Mouse (Mus musculus) stomach, postnatal 0 days (tissue): ENCODE results near the gene Elac2. TPM values are rescaled to one million over a fixed set of nuclear protein-coding genes. Genes with fewer than 3 reads are reported as not detected.
A peak's percentile ranks its signal among the peaks of the same experiment; 100 is the strongest.

Source experiments
- ATAC-seq: fragments of 200-750 bp; cut with Nextera tagmentation; 2 replicates; pipeline ENCODE4 v1.8.0; 2017; ENCODE audit not compliant: low FRiP score, low TSS enrichment
- DNase-seq: peaks from one replicate; pipeline ENCODE4 v3.0.0-alpha.2; 2016; ENCODE audit warnings: low spot score
- H3K27ac ChIP-seq: fragments of 300-500 bp; sonication (generic); replicated peaks from 2 replicates; pipeline ENCODE4 v1.5.1; 2014; ENCODE audit warnings: mild to moderate bottlenecking, control low read depth
- H3K27me3 ChIP-seq: fragments of 300-500 bp; sonication (generic); 2 replicates; pipeline ENCODE4 v1.6.1; 2014; ENCODE audit warnings: low read length; ENCODE audit not compliant: control insufficient read depth, insufficient read depth
- H3K36me3 ChIP-seq: fragments of 300-500 bp; sonication (generic); 2 replicates; pipeline ENCODE4 v1.6.1; 2014; ENCODE audit warnings: low read length, mixed read lengths; ENCODE audit not compliant: control insufficient read depth, insufficient read depth
- H3K4me1 ChIP-seq: fragments of 300-500 bp; sonication (generic); replicated peaks from 2 replicates; pipeline ENCODE4 v1.6.1; 2014; ENCODE audit warnings: antibody characterized with exemption; ENCODE audit not compliant: control insufficient read depth, insufficient read depth
- H3K4me2 ChIP-seq: fragments of 300-500 bp; sonication (generic); replicated peaks from 2 replicates; pipeline ENCODE4 v1.6.1; 2014; ENCODE audit warnings: low read depth, mild to moderate bottlenecking, control low read depth, moderate library complexity
- H3K4me3 ChIP-seq: fragments of 300-500 bp; sonication (generic); 2 replicates; pipeline ENCODE4 v1.5.1; 2014; ENCODE audit warnings: low read depth, low read length, control low read depth
- H3K9ac ChIP-seq: fragments of 300-500 bp; sonication (generic); 2 replicates; pipeline ENCODE4 v1.6.1; 2014; ENCODE audit warnings: mild to moderate bottlenecking, low read length, control low read depth, mixed read lengths
- H3K9me3 ChIP-seq: fragments of 300-500 bp; sonication (generic); 2 replicates; pipeline ENCODE4 v1.6.1; 2016; ENCODE audit warnings: low read length; ENCODE audit not compliant: control insufficient read depth
- CTCF ChIP-seq: IDR thresholded peaks from 2 replicates; pipeline ENCODE4 v1.5.1; 2016; ENCODE audit warnings: antibody characterized with exemption, low read depth, mild to moderate bottlenecking, moderate library complexity
- EP300 ChIP-seq: optimal IDR thresholded peaks from 2 replicates; pipeline ENCODE3; 2016; ENCODE audit warnings: antibody characterized with exemption
- WGBS: fragments of 180-500 bp; shearing (Covaris S2); extraction: QIAGEN DNeasy Blood & Tissue Kit; methylation state at CpG from one replicate; pipeline ENCODE4 v1.1.7; 2014; 5-methylcytosine and 5-hydroxymethylcytosine counted together
- polyA plus RNA-seq: library from polyadenylated mRNA; unstranded; fragments of >200 nt; fragmentation: Nextera tagmentation; extraction: Ambion mirVana; gene quantifications from 2 replicates; pipeline ENCODE4 v1.2.1, GENCODE M21; 2015

The Elac2 gene
- polyA plus RNA-seq, 1 experiment from 2014 or later = 14.0 TPM

GRCm38 (mm10) chr11:65028049-65028448 is 49.2 kb downstream of the Elac2 start:
- Histone ChIP-seq H3K4me1 (no peaks in the 10 kb centered on the region), H3K27ac (no peak overlapping the region), H3K9ac (no peak overlapping the region), H3K27me3 (no peaks in the 10 kb centered on the region), H3K36me3 (no peaks in the 10 kb centered on the region), H3K4me3 (no peak overlapping the region), H3K9me3 (no peaks in the 10 kb centered on the region), H3K4me2 (no peak overlapping the region)
- no peak for ATAC-seq
- no peak for DNase-seq
- WGBS = 71% methylated on average over 5 of the region's 5 CpGs
- TF ChIP-seq CTCF (no peak), EP300 (no peak)

DNA sequence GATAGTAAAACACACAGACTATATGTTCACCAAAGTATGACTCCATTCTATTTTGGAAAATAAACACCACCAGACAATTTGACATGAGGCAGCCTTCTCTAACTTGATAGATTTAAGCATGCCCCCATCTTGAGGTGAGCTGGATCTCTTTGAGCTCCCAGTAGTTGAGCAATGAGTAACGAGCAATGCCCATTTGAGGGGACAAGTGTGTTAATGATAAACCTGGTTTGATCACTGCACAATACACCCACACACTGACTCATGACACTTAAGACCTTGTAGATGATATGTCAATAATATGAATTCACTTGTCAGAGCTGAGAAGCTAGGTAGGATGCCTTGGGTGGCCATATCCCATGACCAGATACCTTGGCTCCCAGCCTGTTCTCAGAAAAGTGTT is 51.4 kb downstream of the Elac2 start:
- H3K4me1 ChIP-seq = no peaks in the 10 kb centered on the region
- no peak overlapping the region for H3K9ac ChIP-seq
- WGBS = 62% methylated on average over 1 of the region's 1 CpGs
- no peaks in the 10 kb centered on the region for H3K9me3 ChIP-seq
- H3K4me3 ChIP-seq = no peak overlapping the region
- no peaks in the 10 kb centered on the region for H3K27me3 ChIP-seq
- TF ChIP-seq EP300 = no peak
- no peak for TF ChIP-seq CTCF
- no peak for DNase-seq
- H3K36me3 ChIP-seq = no peaks in the 10 kb centered on the region
- no peak overlapping the region for H3K4me2 ChIP-seq
- no peak overlapping the region for H3K27ac ChIP-seq
- no peak for ATAC-seq

- Histone ChIP-seq H3K9ac (no peak overlapping the region), H3K36me3 (no peaks in the 10 kb centered on the region), H3K4me1 (no peaks in the 10 kb centered on the region), H3K4me2 (no peak overlapping the region), H3K9me3 (no peaks in the 10 kb centered on the region), H3K27ac (no peak overlapping the region), H3K4me3 (no peak overlapping the region), H3K27me3 (no peaks in the 10 kb centered on the region)
- 82% methylated on average over 7 of the region's 7 CpGs for WGBS
- DNase-seq = peak; percentile 37
- TF ChIP-seq EP300 (no peak), CTCF (no peak)
- peak; percentile 82 for ATAC-seq
Observed at GRCm38 (mm10) chr11:65032221-65032620, 53.4 kb downstream of the Elac2 start.

DNA sequence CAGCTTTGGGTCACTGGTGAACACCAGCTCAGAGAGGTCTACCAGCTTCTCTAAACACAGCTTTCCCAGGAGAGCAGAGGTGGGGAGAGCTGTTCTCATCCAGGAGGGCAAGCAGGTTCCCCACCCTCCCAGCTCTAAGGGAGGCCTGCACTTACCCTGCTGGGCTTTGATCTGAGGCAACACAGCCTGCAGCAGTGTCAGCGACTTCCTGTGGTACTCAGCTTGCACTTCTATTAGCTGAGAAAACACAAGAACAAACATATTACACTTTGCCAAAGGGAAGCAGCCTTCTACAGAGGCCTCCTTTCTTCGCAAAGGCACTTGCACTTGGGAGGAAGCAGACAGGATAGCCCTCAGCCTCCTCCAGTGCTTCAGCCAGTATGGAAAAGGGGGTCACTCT is 60.2 kb downstream of the Elac2 start:
- DNase-seq (no peak), ATAC-seq (0 out of 2 replicates have a peak, but pooled peaks have one; percentile 27)
- Histone ChIP-seq H3K4me3 (no peak overlapping the region), H3K9me3 (no peaks in the 10 kb centered on the region), H3K27me3 (no peaks in the 10 kb centered on the region), H3K4me2 (no peak overlapping the region), H3K27ac (no peak overlapping the region), H3K4me1 (no peaks in the 10 kb centered on the region), H3K36me3 (no peaks in the 10 kb centered on the region), H3K9ac (no peak overlapping the region)
- TF ChIP-seq EP300 (no peak), CTCF (no peak)
- WGBS = 42% methylated on average over 2 of the region's 2 CpGs

DNA sequence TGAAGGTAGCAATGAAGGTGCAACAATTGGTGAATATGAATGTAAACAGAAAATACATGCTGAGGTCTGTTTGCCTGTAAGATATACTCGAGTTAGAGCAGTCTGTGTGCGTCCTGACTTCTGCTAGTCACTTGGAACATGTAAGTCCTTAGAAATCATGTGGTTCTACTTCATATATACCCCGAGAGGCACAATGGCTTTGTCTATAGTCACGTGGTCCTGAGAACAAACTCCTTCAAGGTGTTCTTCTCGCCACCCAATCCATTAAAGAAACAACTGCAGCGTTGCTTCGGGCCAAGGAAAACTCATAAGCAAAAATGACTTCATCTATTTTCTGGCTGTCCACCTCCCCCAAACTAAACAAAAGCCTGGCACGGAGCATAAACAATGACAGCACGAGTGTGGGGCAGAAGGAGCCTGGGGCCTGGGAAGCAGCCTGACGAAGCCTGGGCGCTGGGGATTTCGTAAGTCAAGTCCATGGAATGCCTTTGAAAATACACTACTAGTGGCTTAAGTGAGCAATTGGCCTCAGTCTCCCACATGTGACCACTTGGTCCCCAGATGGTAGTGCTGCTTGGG is 60.8 kb downstream of the Elac2 start:
- Histone ChIP-seq H3K9me3 (no peaks in the 10 kb centered on the region), H3K4me1 (no peaks in the 10 kb centered on the region), H3K4me2 (no peak overlapping the region), H3K36me3 (no peaks in the 10 kb centered on the region), H3K27me3 (no peaks in the 10 kb centered on the region), H3K27ac (no peak overlapping the region), H3K4me3 (no peak overlapping the region), H3K9ac (no peak overlapping the region)
- TF ChIP-seq CTCF = no peak
- no peak for TF ChIP-seq EP300
- WGBS = 32% methylated on average over 12 of the region's 12 CpGs
- ATAC-seq = peak; percentile 87
- DNase-seq = peak; percentile 26

DNA sequence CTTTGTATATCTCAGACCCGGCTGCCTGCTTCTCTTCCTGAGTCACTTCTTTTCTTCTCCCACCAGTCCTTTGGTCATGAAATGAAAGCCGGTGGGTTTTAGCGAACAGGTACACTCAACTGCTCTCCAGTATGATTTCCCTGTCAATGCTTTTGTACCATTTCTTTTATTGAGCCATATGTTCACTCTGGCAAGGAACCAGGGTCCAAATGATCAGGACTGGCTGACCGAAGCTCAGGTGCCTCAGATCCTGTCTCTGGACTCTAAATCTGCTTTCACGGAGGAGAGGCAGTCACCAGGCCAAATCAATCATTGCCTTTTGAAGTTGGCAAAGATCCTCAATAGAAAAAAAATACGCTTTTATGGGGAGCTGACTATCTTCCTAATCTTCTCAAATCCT is 61.7 kb downstream of the Elac2 start:
- H3K9me3 ChIP-seq = no peaks in the 10 kb centered on the region
- H3K36me3 ChIP-seq = no peaks in the 10 kb centered on the region
- 70% methylated on average over 6 of the region's 6 CpGs for WGBS
- no peaks in the 10 kb centered on the region for H3K27me3 ChIP-seq
- no peak overlapping the region for H3K4me2 ChIP-seq
- H3K4me1 ChIP-seq = no peaks in the 10 kb centered on the region
- DNase-seq (no peak), ATAC-seq (no peak)
- no peak overlapping the region for H3K4me3 ChIP-seq
- H3K27ac ChIP-seq = no peak overlapping the region
- TF ChIP-seq CTCF (no peak), EP300 (no peak)
- H3K9ac ChIP-seq = no peak overlapping the region
